8 mouse cellular contexts compared by ENCODE assay signal in the genomic region with DNA sequence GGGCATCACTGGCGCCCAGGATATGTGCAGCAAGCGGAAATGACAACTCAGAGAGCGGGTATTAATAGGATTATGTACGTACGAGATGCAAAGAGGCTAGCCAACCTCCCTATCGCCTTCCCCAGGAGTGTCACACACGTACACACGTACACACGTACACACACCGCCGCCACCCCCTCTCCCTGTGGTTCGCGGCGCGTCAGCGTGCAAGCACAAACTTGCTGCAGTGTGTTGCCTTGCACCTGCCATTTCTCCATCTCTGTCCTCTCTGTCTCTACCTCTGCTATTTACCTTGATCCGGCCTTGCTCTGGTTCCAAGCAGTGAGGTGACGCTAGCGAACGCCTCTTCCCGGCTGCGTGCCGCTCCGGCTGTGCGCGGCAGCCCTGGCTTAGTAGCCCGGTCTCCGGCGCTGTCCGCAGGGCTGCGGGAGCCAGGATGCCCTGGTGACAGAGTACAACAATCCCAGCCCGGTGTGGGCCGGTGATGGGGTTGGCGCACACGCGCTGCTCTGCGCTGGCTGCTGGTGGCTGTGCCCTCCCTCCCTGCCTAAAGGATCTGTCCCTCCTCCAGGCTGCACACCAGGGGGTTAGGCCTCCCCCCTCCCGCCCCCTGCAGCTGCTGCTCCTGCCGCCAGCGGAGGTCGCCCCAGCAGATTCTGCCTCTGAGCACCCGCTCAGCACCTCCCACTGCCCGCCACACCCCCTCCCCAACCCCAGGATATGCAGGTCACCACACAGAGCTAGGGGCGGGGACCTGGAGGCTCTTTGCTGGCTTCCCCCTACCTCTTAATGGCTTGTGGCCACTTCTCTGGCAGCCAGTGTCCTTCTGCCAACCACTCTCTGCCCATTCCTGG. TPM values are rescaled to one million over a fixed set of nuclear protein-coding genes. Genes with fewer than 3 reads are reported as not detected.
DNase-seq lines count a peak whose midpoint lies in the region; ATAC-seq and TF ChIP-seq lines count a peak whose summit lies in the region.

No protein-coding gene starts in this region.

- H3K36me3 ChIP-seq in E14TG2a.4 (ENCODE audit: insufficient read depth, low read length): no peaks in the 10 kb centered on the region
- H3K36me3 ChIP-seq in forebrain, embryonic 15.5 days: no peaks in the 10 kb centered on the region
- no peaks in the 10 kb centered on the region for H3K36me3 ChIP-seq in hindbrain, embryonic 10.5 days
- no peaks in the 10 kb centered on the region for H3K36me3 ChIP-seq in lung, embryonic 14.5 days (ENCODE audit: insufficient read depth)

- no peaks in the 10 kb centered on the region for H3K9me3 ChIP-seq in E14TG2a.4 (ENCODE audit: low read length)
- H3K9me3 ChIP-seq in forebrain, embryonic 15.5 days: no peaks in the 10 kb centered on the region
- H3K9me3 ChIP-seq in hindbrain, embryonic 10.5 days: no peaks in the 10 kb centered on the region
- H3K9me3 ChIP-seq in lung, embryonic 14.5 days (ENCODE audit: low read depth, low read length): no peaks in the 10 kb centered on the region

- no peak for TF ChIP-seq CTCF in E14TG2a.4 (conservative IDR thresholded peaks at IDR 0.05; ENCODE audit: low read length)
- TF ChIP-seq CTCF in lung, embryonic 14.5 days (IDR thresholded peaks at IDR 0.05; ENCODE audit: low read depth): peak; percentile 21; the same call in 1 of the 2 replicates

- peak overlapping the region; percentile 84 for H3K4me3 ChIP-seq in E14TG2a.4 (replicated peaks; ENCODE audit: low read length)
- H3K4me3 ChIP-seq in forebrain, embryonic 15.5 days: peak overlapping the region; percentile 49
- peak overlapping the region; percentile 69 for H3K4me3 ChIP-seq in hindbrain, embryonic 10.5 days
- peak overlapping the region; percentile 41 for H3K4me3 ChIP-seq in lung, embryonic 14.5 days (ENCODE audit: low read depth, low read length)

- peaks cover 22% of the 10 kb centered on the region for H3K4me1 ChIP-seq in E14TG2a.4 (replicated peaks; ENCODE audit: low read depth, low read length)
- H3K4me1 ChIP-seq in forebrain, embryonic 15.5 days: peaks cover 9% of the 10 kb centered on the region
- H3K4me1 ChIP-seq in hindbrain, embryonic 10.5 days (replicated peaks): peaks cover 14% of the 10 kb centered on the region
- H3K4me1 ChIP-seq in lung, embryonic 14.5 days (ENCODE audit: insufficient read depth): no peaks in the 10 kb centered on the region

- H3K4me2 ChIP-seq in forebrain, embryonic 15.5 days (replicated peaks): peak overlapping the region; percentile 88
- peak overlapping the region; percentile 84 for H3K4me2 ChIP-seq in lung, embryonic 14.5 days

- H3K9ac ChIP-seq in forebrain, embryonic 15.5 days (replicated peaks): peak overlapping the region; percentile 59
- H3K9ac ChIP-seq in lung, embryonic 14.5 days: peak overlapping the region; percentile 27; the same call in 1 of the 2 replicates

- WGBS in forebrain, embryonic 15.5 days: under 1% methylated on average over 43 of the region's 44 CpGs
- under 1% methylated on average over 43 of the region's 44 CpGs for WGBS in hindbrain, embryonic 10.5 days
- under 1% methylated on average over 44 of the region's 44 CpGs for WGBS in lung, embryonic 14.5 days

- ATAC-seq in cerebellum, adult (ENCODE audit: insufficient number of reproducible peaks, low FRiP score, low TSS enrichment): peak; percentile 84
- ATAC-seq in forebrain, embryonic 15.5 days (replicated peaks): peak; percentile 93
- peak; percentile 86 for ATAC-seq in lung, embryonic 14.5 days (ENCODE audit: insufficient read depth)
- ATAC-seq in neutrophil, adult 5-6 weeks (ENCODE audit: extremely low read depth, insufficient number of reproducible peaks, low FRiP score, poor library complexity, severe bottlenecking): peak; percentile 53

- peak overlapping the region; percentile 55 for H3K27ac ChIP-seq in forebrain, embryonic 15.5 days (replicated peaks)
- peak overlapping the region; percentile 72 for H3K27ac ChIP-seq in hindbrain, embryonic 10.5 days
- no peak overlapping the region for H3K27ac ChIP-seq in lung, embryonic 14.5 days (ENCODE audit: low read depth)

- DNase-seq in hindbrain, embryonic 10.5 days (ENCODE audit: low spot score): peak; percentile 65
- DNase-seq in layer of hippocampus, postnatal 10 days (ENCODE audit: low spot score in 2 of 2): peak; percentile 48 to 64
- peak; percentile 46 for DNase-seq in lung, embryonic 14.5 days
- peak; percentile 21 for DNase-seq in testis, postnatal 14 days (ENCODE audit: low spot score)

- peaks cover 11% of the 10 kb centered on the region for H3K27me3 ChIP-seq in E14TG2a.4 (ENCODE audit: insufficient read depth, low read length)
- H3K27me3 ChIP-seq in forebrain, embryonic 15.5 days: peaks cover 4% of the 10 kb centered on the region; the same call in 1 of the 2 replicates
- H3K27me3 ChIP-seq in hindbrain, embryonic 10.5 days (ENCODE audit: insufficient read depth, poor library complexity, severe bottlenecking): peaks cover 4% of the 10 kb centered on the region
- H3K27me3 ChIP-seq in lung, embryonic 14.5 days (ENCODE audit: insufficient read depth, low read length): no peaks in the 10 kb centered on the region

RNA-seq across cellular contexts. Expression of gene Syne1, which starts 0.9 kb away (rescaled TPM):
- polyA plus RNA-seq in forebrain, embryonic 15.5 days (2015; fragmentation: Nextera tagmentation; extraction: Ambion mirVana): 4.9 and 5.2 TPM in 2 replicates
- polyA plus RNA-seq in hindbrain, embryonic 10.5 days (2016; fragmentation: Nextera tagmentation; extraction: Ambion mirVana): 2.7 and 3.2 TPM in 2 replicates
- total RNA-seq in layer of hippocampus, postnatal 10 days (2021): 100 to 1,000 TPM; 126 to 137 TPM
- polyA plus RNA-seq in lung, embryonic 14.5 days (2014; fragmentation: Nextera tagmentation; extraction: Ambion mirVana): 7.9 and 9.0 TPM in 2 replicates
- 68.5 and 71.5 TPM in 2 replicates for total RNA-seq in neutrophil, adult 5-6 weeks (2017)

RNA-seq across cellular contexts. Expression of gene Myct1, which starts 43.2 kb away (rescaled TPM):
- polyA plus RNA-seq in forebrain, embryonic 15.5 days (2015; fragmentation: Nextera tagmentation; extraction: Ambion mirVana): 0.96 and 1.1 TPM in 2 replicates
- 1.5 and 2.2 TPM in 2 replicates for polyA plus RNA-seq in hindbrain, embryonic 10.5 days (2016; fragmentation: Nextera tagmentation; extraction: Ambion mirVana)
- total RNA-seq in layer of hippocampus, postnatal 10 days (2021): 1 to 10 TPM; 1.0 to 1.3 TPM
- 7.8 and 8.9 TPM in 2 replicates for polyA plus RNA-seq in lung, embryonic 14.5 days (2014; fragmentation: Nextera tagmentation; extraction: Ambion mirVana)
- 0.74 and 0.81 TPM in 2 replicates for total RNA-seq in neutrophil, adult 5-6 weeks (2017)
